Comparison of ENCODE assay signal across 24 mouse cellular contexts in genomic region chr17:86787805-86788204, GRCm38 (mm10). TPM values are rescaled to one million over a fixed set of nuclear protein-coding genes. Genes with fewer than 3 reads are reported as not detected.
DNase-seq lines count a peak whose midpoint lies in the region; ATAC-seq and TF ChIP-seq lines count a peak whose summit lies in the region.
"Had no signal": no experiment of that assay in that cellular context is flagged by ENCODE, and none has a peak within 500 bp of the region (broad histone marks: within the 10 kb centered on the region; RNA-seq: fewer than 3 reads in every experiment).

No protein-coding gene starts in this region.

- TF ChIP-seq POLR2A in lung, adult 2 months (IDR thresholded peaks at IDR 0.05; ENCODE audit: borderline replicate concordance, extremely low read depth, low read depth, low read length) = no peak

- no peaks in the 10 kb centered on the region for H3K36me3 ChIP-seq in forebrain, postnatal 0 days (ENCODE audit: insufficient read depth)
- no peaks in the 10 kb centered on the region for H3K36me3 ChIP-seq in forebrain, embryonic 10.5 days (replicated peaks)
- H3K36me3 ChIP-seq: embryonic facial prominence, embryonic 12.5 days; embryonic facial prominence, embryonic 15.5 days; G1E; heart, embryonic 12.5 days; heart, embryonic 15.5 days; hindbrain, embryonic 15.5 days had no signal

- no peak for DNase-seq in forebrain, postnatal 0 days
- no peak for DNase-seq in forebrain, embryonic 10.5 days (ENCODE audit: extremely low spot score, low spot score)
- no peak for DNase-seq in lung, adult 2 months
- DNase-seq: adrenal gland, postnatal 10 days; B cell, adult 2 months; cerebellum, adult 18-20 months; cerebellum, adult 9-10 months; gastrocnemius, postnatal 14 days; heart, adult 18-20 months; heart, postnatal 10 days; kidney, adult 2 months had no signal

- H3K4me3 ChIP-seq in forebrain, postnatal 0 days (ENCODE audit: low read depth, low read length) = no peak overlapping the region
- H3K4me3 ChIP-seq in forebrain, embryonic 10.5 days = no peak overlapping the region
- no peak overlapping the region for H3K4me3 ChIP-seq in lung, adult 2 months (replicated peaks; ENCODE audit: extremely low read depth, low read depth, low read length)
- H3K4me3 ChIP-seq: embryonic facial prominence, embryonic 12.5 days; embryonic facial prominence, embryonic 15.5 days; forebrain, embryonic 13.5 days; heart, embryonic 12.5 days; heart, embryonic 15.5 days; hindbrain, embryonic 15.5 days had no signal

- ATAC-seq in forebrain, postnatal 0 days = peak; percentile 48; the same call in 1 of the 2 replicates
- ATAC-seq in common myeloid progenitor, adult 5-6 weeks (replicated peaks; ENCODE audit: low read depth, poor library complexity, severe bottlenecking) = peak; percentile 66
- ATAC-seq in megakaryocyte progenitor cell, adult 5-6 weeks (replicated peaks; ENCODE audit: poor library complexity) = peak; percentile 76
- ATAC-seq in cerebellum, adult (ENCODE audit: insufficient number of reproducible peaks, low FRiP score, low TSS enrichment) = no peak
- ATAC-seq: forebrain, embryonic 13.5 days; intestine, postnatal 0 days; Patski had no signal

- H3K27ac ChIP-seq in forebrain, postnatal 0 days (ENCODE audit: low read depth, low read length) = no peak overlapping the region
- H3K27ac ChIP-seq in forebrain, embryonic 10.5 days = no peak overlapping the region
- H3K27ac ChIP-seq: embryonic facial prominence, embryonic 12.5 days; embryonic facial prominence, embryonic 15.5 days; forebrain, embryonic 13.5 days; heart, embryonic 15.5 days; hindbrain, embryonic 15.5 days had no signal

- TF ChIP-seq CTCF in forebrain, postnatal 0 days (IDR thresholded peaks at IDR 0.05; ENCODE audit: low read depth) = no peak
- TF ChIP-seq CTCF in lung, adult 2 months (IDR thresholded peaks at IDR 0.05; ENCODE audit: insufficient read depth, low read length) = no peak

- H3K4me1 ChIP-seq in forebrain, postnatal 0 days (ENCODE audit: insufficient read depth) = 0 out of 2 replicates have a peak, but pooled peaks cover 6% of the 10 kb centered on the region
- H3K4me1 ChIP-seq in forebrain, embryonic 10.5 days = peaks cover 26% of the 10 kb centered on the region
- peaks cover 57% of the 10 kb centered on the region for H3K4me1 ChIP-seq in lung, adult 2 months (ENCODE audit: control insufficient read depth, insufficient read depth, low read length)

- no peaks in the 10 kb centered on the region for H3K27me3 ChIP-seq in forebrain, postnatal 0 days (ENCODE audit: insufficient read depth, low read length)
- H3K27me3 ChIP-seq in forebrain, embryonic 10.5 days (ENCODE audit: poor library complexity, severe bottlenecking) = no peaks in the 10 kb centered on the region
- H3K27me3 ChIP-seq: CH12.LX; embryonic facial prominence, embryonic 12.5 days; embryonic facial prominence, embryonic 15.5 days; forebrain, embryonic 13.5 days; heart, embryonic 12.5 days; heart, embryonic 15.5 days; hindbrain, embryonic 15.5 days; Patski had no signal

- H3K4me2 ChIP-seq in forebrain, postnatal 0 days (ENCODE audit: low read depth) = no peak overlapping the region
- H3K4me2 ChIP-seq: embryonic facial prominence, embryonic 12.5 days; embryonic facial prominence, embryonic 15.5 days; forebrain, embryonic 13.5 days; heart, embryonic 12.5 days; heart, embryonic 15.5 days; hindbrain, embryonic 15.5 days had no signal

- H3K9me3 ChIP-seq in forebrain, postnatal 0 days (ENCODE audit: low read length) = no peaks in the 10 kb centered on the region
- no peaks in the 10 kb centered on the region for H3K9me3 ChIP-seq in forebrain, embryonic 10.5 days
- H3K9me3 ChIP-seq: embryonic facial prominence, embryonic 12.5 days; embryonic facial prominence, embryonic 15.5 days; forebrain, embryonic 13.5 days; heart, embryonic 12.5 days; heart, embryonic 15.5 days; hindbrain, embryonic 15.5 days had no signal

- 49% methylated on average over 7 of the region's 7 CpGs for WGBS in forebrain, postnatal 0 days
- WGBS in forebrain, embryonic 10.5 days = 79% methylated on average over 7 of the region's 7 CpGs
- WGBS in lung, adult 2 months = 45% methylated on average over 7 of the region's 7 CpGs

- no peak overlapping the region for H3K9ac ChIP-seq in forebrain, postnatal 0 days
- H3K9ac ChIP-seq: embryonic facial prominence, embryonic 12.5 days; embryonic facial prominence, embryonic 15.5 days; forebrain, embryonic 13.5 days; heart, embryonic 12.5 days; heart, embryonic 15.5 days; hindbrain, embryonic 15.5 days had no signal

RNA-seq across cellular contexts. Expression of gene Epas1, which starts 34.3 kb away (rescaled TPM):
- 8.7 and 14.3 TPM in 2 replicates for total RNA-seq in forebrain, postnatal 0 days (2014; rRNA removed)
- 4.7 and 6.3 TPM in 2 replicates for polyA plus RNA-seq in forebrain, postnatal 0 days (2015; fragmentation: Nextera tagmentation; extraction: Ambion mirVana)
- 1.9 TPM in 2 replicates for polyA plus RNA-seq in forebrain, embryonic 10.5 days (2016; fragmentation: Nextera tagmentation; extraction: Ambion mirVana)
- total RNA-seq in common myeloid progenitor, adult 5-6 weeks (2017) = 0.10 and 0.41 TPM in 2 replicates
- 0.02 TPM in 1 of 2 replicates, not detected in the other for total RNA-seq in megakaryocyte progenitor cell, adult 5-6 weeks (2015)
- not detected in 2 replicates for total RNA-seq in megakaryocyte progenitor cell, adult 5-6 weeks (2017)
- 777 and 943 TPM in 2 replicates for polyA plus RNA-seq in lung, adult 2 months (2012; rRNA removed)
- polyA plus RNA-seq: G1E had no signal
